Mouse (Mus musculus) limb, embryonic 14.5 days (tissue): ENCODE data around the gene Sele. TPM values are rescaled to one million over a fixed set of nuclear protein-coding genes. Genes with fewer than 3 reads are reported as not detected.

Experiments used
- ATAC-seq: fragments of 200-750 bp; cut with Nextera tagmentation; 2 replicates; pipeline ENCODE4 v1.8.0; 2017; ENCODE audit warnings: low read depth, moderate number of reproducible peaks, moderate TSS enrichment; ENCODE audit not compliant: low FRiP score
- DNase-seq: peaks from one replicate; pipeline ENCODE4 v3.0.0-alpha.2; 2015; ENCODE audit warnings: low spot score
- H3K27ac ChIP-seq: fragments of 300-500 bp; sonication (generic); replicated peaks from 2 replicates; pipeline ENCODE4 v1.5.1; 2014; ENCODE audit warnings: low read depth, mild to moderate bottlenecking, low read length, moderate library complexity, mixed read lengths
- H3K27me3 ChIP-seq: fragments of 300-500 bp; sonication (generic); 2 replicates; pipeline ENCODE4 v1.6.1; 2014; ENCODE audit warnings: low read length, mixed read lengths; ENCODE audit not compliant: control insufficient read depth, insufficient read depth
- H3K36me3 ChIP-seq: fragments of 300-500 bp; sonication (generic); 2 replicates; pipeline ENCODE4 v1.6.1; 2014; ENCODE audit warnings: mild to moderate bottlenecking, low read length, moderate library complexity, mixed read lengths; ENCODE audit not compliant: control insufficient read depth, insufficient read depth
- H3K4me1 ChIP-seq: fragments of 300-500 bp; sonication (generic); 2 replicates; pipeline ENCODE4 v1.6.1; 2014; ENCODE audit warnings: antibody characterized with exemption, low read length, mixed read lengths; ENCODE audit not compliant: control insufficient read depth, insufficient read depth
- H3K4me2 ChIP-seq: fragments of 300-500 bp; sonication (generic); replicated peaks from 2 replicates; pipeline ENCODE4 v1.6.1; 2014; ENCODE audit warnings: low read depth, mild to moderate bottlenecking, low read length, moderate library complexity; ENCODE audit not compliant: severe bottlenecking
- H3K4me3 ChIP-seq: fragments of 300-500 bp; sonication (generic); replicated peaks from 2 replicates; pipeline ENCODE4 v1.5.1; 2014; ENCODE audit warnings: low read length
- H3K9ac ChIP-seq: fragments of 300-500 bp; sonication (generic); 2 replicates; pipeline ENCODE4 v1.6.1; 2014; ENCODE audit warnings: mild to moderate bottlenecking, low read depth, low read length, moderate library complexity; ENCODE audit not compliant: severe bottlenecking
- H3K9me3 ChIP-seq: fragments of 300-500 bp; sonication (generic); 2 replicates; pipeline ENCODE4 v1.6.1; 2016; ENCODE audit warnings: low read length; ENCODE audit not compliant: control insufficient read depth
- POLR2A ChIP-seq: fragments of 200-500 bp; IDR thresholded peaks from 2 replicates; pipeline ENCODE4 v1.8.0; 2012; ENCODE audit warnings: inconsistent platforms, mild to moderate bottlenecking, moderate library complexity, borderline replicate concordance; ENCODE audit not compliant: insufficient read depth, insufficient read length; ENCODE audit errors: extremely low read depth
- WGBS: fragments of 180-500 bp; shearing (Covaris S2); extraction: QIAGEN DNeasy Blood & Tissue Kit; methylation state at CpG from one replicate; pipeline ENCODE4 v1.1.7; 2014; 5-methylcytosine and 5-hydroxymethylcytosine counted together
- polyA plus RNA-seq, 2 experiments: library from polyadenylated mRNA; depleted of rRNA in 1 of 2; stranded (reverse) in 1 of 2; unstranded in 1 of 2; fragments of >200 nt; fragmentation: Nextera tagmentation in 1 of 2; extraction: Ambion mirVana in 1 of 2; gene quantifications; 2 replicates each; pipeline versions ENCODE4 v1.2.1 to v1.2.3; 2012 to 2014

The Sele gene
- polyA plus RNA-seq, 2 experiments, result 0.14 TPM; not detected in 1

DNA sequence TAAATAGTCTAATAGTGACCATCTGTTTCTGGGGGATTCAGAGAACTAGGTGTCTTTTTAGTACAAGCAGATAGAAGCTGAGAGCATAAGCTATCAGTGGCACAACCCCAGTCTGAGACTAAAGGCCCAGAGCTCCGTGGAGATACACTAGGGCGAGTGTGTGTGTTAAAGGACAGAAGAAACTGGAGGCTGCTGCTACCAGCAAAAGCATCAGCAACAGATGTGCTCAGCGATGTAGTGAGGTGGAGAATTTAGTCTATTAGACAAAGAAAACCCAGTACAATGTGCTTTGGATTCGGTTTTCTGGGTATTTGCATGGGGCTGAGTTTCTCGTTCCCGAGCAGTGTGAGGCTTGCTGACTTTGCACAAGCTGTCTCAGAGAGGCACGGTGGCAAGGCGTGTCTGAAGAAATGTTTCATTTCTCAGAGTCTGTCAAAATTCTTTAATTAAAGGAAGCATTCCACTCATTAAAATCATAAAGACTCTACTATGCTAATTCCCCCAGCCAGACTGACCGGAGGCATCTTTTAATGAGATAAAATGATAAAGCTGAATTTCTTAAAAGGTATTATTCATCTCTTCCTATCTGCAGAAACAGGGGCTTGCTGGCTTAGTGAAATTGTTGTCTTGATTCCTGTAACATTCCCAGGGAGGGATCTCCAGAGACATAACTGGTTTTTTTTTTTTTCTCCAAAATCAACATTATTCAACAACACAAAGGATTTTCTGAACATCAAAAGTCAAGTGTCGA lies 7.5 kb upstream of the Sele start:
- Histone ChIP-seq H3K4me1 (no peaks in the 10 kb centered on the region), H3K27me3 (no peaks in the 10 kb centered on the region), H3K27ac (no peak overlapping the region), H3K4me3 (no peak overlapping the region), H3K9me3 (no peaks in the 10 kb centered on the region), H3K4me2 (no peak overlapping the region), H3K9ac (no peak overlapping the region), H3K36me3 (no peaks in the 10 kb centered on the region)
- DNase-seq, result no peak
- WGBS, result 72% methylated on average over 10 of the region's 10 CpGs
- no peak for TF ChIP-seq POLR2A
- no peak for ATAC-seq

DNA sequence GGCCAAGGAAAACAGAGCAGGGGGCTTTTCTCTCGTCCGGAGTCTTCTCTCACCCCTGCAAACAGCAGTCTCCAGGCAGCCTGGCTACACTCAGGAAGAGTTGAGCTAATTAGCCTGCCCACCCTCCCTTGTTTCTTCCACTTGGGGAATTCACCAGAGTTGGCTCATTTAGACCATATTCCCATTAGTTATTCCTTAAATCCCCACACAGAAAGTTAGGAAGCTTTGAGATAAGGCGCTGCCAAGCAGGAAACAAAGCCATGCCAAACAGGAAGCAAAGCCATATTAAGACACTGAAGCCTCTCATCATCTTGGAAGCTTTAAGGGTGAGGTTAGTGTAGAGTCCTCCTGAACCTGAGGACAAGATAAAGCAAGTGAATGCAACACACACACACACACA lies 4.5 kb upstream of the Sele start:
- DNase-seq (no peak), ATAC-seq (no peak)
- H3K4me3 ChIP-seq, result no peak overlapping the region
- no peaks in the 10 kb centered on the region for H3K36me3 ChIP-seq
- H3K27me3 ChIP-seq, result no peaks in the 10 kb centered on the region
- no peak overlapping the region for H3K27ac ChIP-seq
- no peak overlapping the region for H3K4me2 ChIP-seq
- H3K4me1 ChIP-seq, result no peaks in the 10 kb centered on the region
- H3K9ac ChIP-seq, result no peak overlapping the region
- no peaks in the 10 kb centered on the region for H3K9me3 ChIP-seq
- WGBS, result 54% methylated on average over 3 of the region's 3 CpGs
- no peak for TF ChIP-seq POLR2A

DNA sequence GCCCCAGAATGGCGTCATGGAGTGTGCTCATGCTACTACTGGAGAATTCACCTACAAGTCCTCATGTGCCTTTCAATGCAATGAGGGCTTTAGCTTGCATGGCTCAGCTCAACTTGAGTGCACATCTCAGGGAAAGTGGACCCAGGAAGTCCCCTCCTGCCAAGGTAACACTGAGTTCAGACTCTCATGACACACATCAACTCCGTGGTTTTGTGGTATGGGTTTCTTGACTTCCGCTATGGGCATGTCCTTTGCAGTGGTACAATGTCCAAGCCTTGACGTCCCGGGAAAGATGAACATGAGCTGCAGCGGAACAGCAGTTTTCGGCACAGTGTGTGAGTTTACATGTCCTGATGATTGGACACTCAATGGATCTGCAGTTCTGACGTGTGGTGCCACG lies 5.5 kb downstream of the Sele start:
- Histone ChIP-seq H3K4me2 (no peak overlapping the region), H3K9ac (no peak overlapping the region), H3K27ac (no peak overlapping the region), H3K27me3 (no peaks in the 10 kb centered on the region), H3K36me3 (no peaks in the 10 kb centered on the region), H3K4me1 (no peaks in the 10 kb centered on the region), H3K9me3 (no peaks in the 10 kb centered on the region), H3K4me3 (no peak overlapping the region)
- no peak for ATAC-seq
- no peak for DNase-seq
- 94% methylated on average over 9 of the region's 9 CpGs for WGBS
- no peak for TF ChIP-seq POLR2A

DNA sequence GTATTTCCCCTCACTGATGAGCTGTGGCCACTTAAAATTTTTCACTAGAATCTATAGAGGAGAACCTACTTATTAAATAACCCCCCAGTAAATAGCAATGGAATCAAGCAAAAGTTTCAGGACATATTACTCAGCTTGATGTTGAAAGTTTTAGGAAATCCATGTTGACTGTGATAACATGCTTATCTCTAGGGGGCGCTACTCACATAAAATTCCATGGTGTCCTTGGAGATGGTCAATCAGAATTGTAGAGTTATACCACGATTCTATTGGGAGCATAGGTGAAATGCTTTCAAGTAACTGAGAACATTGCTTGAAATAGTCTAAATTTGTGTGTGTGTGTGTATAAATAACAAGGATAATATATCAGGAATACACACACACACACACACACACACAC lies 6.8 kb downstream of the Sele start:
- no peak for DNase-seq
- Histone ChIP-seq H3K27ac (no peak overlapping the region), H3K9ac (no peak overlapping the region), H3K4me3 (no peak overlapping the region), H3K9me3 (no peaks in the 10 kb centered on the region), H3K4me2 (no peak overlapping the region), H3K27me3 (no peaks in the 10 kb centered on the region), H3K36me3 (no peaks in the 10 kb centered on the region), H3K4me1 (no peaks in the 10 kb centered on the region)
- ATAC-seq, result no peak
- TF ChIP-seq POLR2A, result no peak
- WGBS, result 47% methylated on average over 2 of the region's 2 CpGs

DNA sequence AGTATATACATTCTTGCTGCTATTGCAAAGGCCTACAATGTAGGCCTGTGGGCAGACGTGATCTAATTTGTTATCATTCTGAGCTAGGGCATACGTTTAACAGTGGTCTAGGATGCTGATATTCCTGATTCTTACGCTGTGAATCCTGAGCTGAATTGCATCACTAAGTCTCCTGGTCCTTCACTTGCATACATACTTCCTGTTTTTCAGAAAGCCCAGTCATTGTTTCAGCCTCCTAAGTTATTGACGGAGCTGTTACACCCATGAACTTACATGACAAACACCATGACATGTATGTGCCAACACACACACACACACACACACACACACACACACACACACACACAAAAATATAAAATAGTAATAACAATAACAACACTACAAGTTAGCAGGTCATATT lies 12.0 kb downstream of the Sele start:
- WGBS, result 92% methylated on average over 4 of the region's 4 CpGs
- H3K4me3 ChIP-seq, result no peak overlapping the region
- ATAC-seq, result no peak
- H3K27me3 ChIP-seq, result no peaks in the 10 kb centered on the region
- H3K4me2 ChIP-seq, result no peak overlapping the region
- no peak overlapping the region for H3K9ac ChIP-seq
- H3K36me3 ChIP-seq, result no peaks in the 10 kb centered on the region
- no peaks in the 10 kb centered on the region for H3K4me1 ChIP-seq
- TF ChIP-seq POLR2A, result no peak
- H3K9me3 ChIP-seq, result no peaks in the 10 kb centered on the region
- no peak for DNase-seq
- H3K27ac ChIP-seq, result no peak overlapping the region

DNA sequence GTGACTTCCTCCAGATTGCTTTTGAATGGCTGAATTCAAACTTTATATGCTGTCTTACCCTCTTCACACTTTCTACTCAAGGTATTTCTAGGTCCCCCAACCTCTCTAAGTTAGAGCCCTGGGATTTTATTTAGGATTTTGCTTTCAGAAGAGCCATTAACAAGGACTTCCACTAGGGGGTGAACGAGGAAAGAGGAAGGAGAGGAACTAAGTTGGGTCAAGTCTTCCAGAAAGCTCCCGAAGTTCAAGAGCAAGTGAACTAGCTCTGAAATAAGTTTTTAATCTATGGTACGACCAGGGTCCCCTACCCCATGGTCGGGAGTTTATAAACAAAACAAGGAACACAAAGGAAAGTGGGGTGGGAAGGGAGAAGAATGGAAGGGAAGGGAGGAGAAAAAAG lies 13.2 kb downstream of the Sele start:
- H3K4me2 ChIP-seq, result no peak overlapping the region
- no peak overlapping the region for H3K4me3 ChIP-seq
- H3K27ac ChIP-seq, result no peak overlapping the region
- H3K27me3 ChIP-seq, result no peaks in the 10 kb centered on the region
- DNase-seq (no peak), ATAC-seq (no peak)
- H3K9me3 ChIP-seq, result no peaks in the 10 kb centered on the region
- H3K4me1 ChIP-seq, result no peaks in the 10 kb centered on the region
- no peak for TF ChIP-seq POLR2A
- no peak overlapping the region for H3K9ac ChIP-seq
- 33% methylated on average over 4 of the region's 4 CpGs for WGBS
- no peaks in the 10 kb centered on the region for H3K36me3 ChIP-seq
